Comparison of ENCODE assay signal across 23 mouse cellular contexts in the genomic region with DNA sequence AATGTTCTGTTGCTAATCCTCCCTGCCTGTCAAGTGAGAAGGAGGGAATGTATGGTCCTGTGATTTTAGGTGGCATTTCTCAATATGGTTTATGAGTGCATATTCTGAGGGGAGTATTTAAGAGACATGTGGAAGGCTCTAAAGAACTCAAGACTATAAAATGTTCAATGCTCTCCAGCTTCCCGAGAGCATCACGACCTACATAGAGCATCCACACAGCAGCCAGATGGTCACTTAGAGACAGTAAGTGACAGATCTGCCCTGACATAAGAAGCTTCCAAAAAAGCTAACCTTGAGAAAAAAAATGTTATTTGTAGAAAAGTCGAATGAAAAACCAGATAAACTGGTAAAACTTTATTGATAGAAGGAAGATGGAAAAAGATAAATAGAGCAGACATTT.
"Had no signal": no experiment of that assay in that cellular context is flagged by ENCODE, and none has a peak within 500 bp of the region (broad histone marks: within the 10 kb centered on the region; RNA-seq: fewer than 3 reads in every experiment).

No protein-coding gene starts in this region.

- DNase-seq: gastrocnemius, postnatal 14 days; gastrocnemius, postnatal 36 days; heart, adult 2 months; heart, postnatal 14 days; heart, postnatal 36 days; kidney, adult 18-20 months; kidney, adult 8-10 months; kidney, postnatal 10 days; kidney, postnatal 25 days; kidney, postnatal 4 days; liver; liver, embryonic 13.5 days had no signal

- H3K4me2 ChIP-seq: heart, embryonic 11.5 days; heart, embryonic 13.5 days; heart, embryonic 15.5 days; hindbrain, embryonic 13.5 days; hindbrain, embryonic 15.5 days; limb, embryonic 13.5 days; liver, embryonic 11.5 days; liver, embryonic 13.5 days had no signal

- H3K9me3 ChIP-seq: heart, embryonic 13.5 days; heart, embryonic 15.5 days; hindbrain, embryonic 13.5 days; hindbrain, embryonic 15.5 days; limb, embryonic 13.5 days; liver, embryonic 13.5 days had no signal

- H3K27ac ChIP-seq: heart, adult 2 months; heart, embryonic 13.5 days; heart, embryonic 15.5 days; hindbrain, embryonic 13.5 days; hindbrain, embryonic 15.5 days; hindbrain, postnatal 0 days; layer of hippocampus, adult 2 months; left cerebral cortex, adult 2 months; limb, embryonic 13.5 days; liver, embryonic 13.5 days had no signal

- H3K9ac ChIP-seq: heart, embryonic 13.5 days; heart, embryonic 15.5 days; hindbrain, embryonic 13.5 days; hindbrain, embryonic 15.5 days; limb, embryonic 13.5 days; liver, embryonic 13.5 days had no signal

- H3K4me1 ChIP-seq: hindbrain, embryonic 15.5 days; liver, embryonic 13.5 days had no signal

- ATAC-seq: hindbrain, postnatal 0 days; intestine, embryonic 16.5 days had no signal

- H3K4me3 ChIP-seq: heart, adult 2 months; heart, embryonic 13.5 days; heart, embryonic 15.5 days; hindbrain, embryonic 13.5 days; hindbrain, embryonic 15.5 days; layer of hippocampus, adult 2 months; left cerebral cortex, adult 2 months; limb, embryonic 13.5 days; liver, embryonic 13.5 days had no signal

- H3K27me3 ChIP-seq: heart, embryonic 13.5 days; heart, embryonic 15.5 days; hindbrain, embryonic 13.5 days; hindbrain, embryonic 15.5 days; liver, embryonic 13.5 days had no signal

- H3K36me3 ChIP-seq: heart, embryonic 13.5 days; heart, embryonic 15.5 days; hindbrain, embryonic 13.5 days; hindbrain, embryonic 15.5 days; limb, embryonic 13.5 days; liver, embryonic 13.5 days had no signal
